Mouse (Mus musculus) Patski (cell line): ENCODE measurements around the gene Kalrn. TPM values are rescaled to one million over a fixed set of nuclear protein-coding genes. Genes with fewer than 3 reads are reported as not detected.
A peak's percentile ranks its signal among the peaks of the same experiment; 100 is the strongest.

Experiments
- ATAC-seq: fragments of 100-300 bp; one replicate; pipeline ENCODE4 v1.8.0; 2021
- CTCF ChIA-PET: fragments of 350-600 bp; sonication (Branson Sonifier 250); formaldehyde crosslinking; loops from one replicate; lab custom pipeline; 2022; ENCODE audit warnings: inconsistent platforms; lab: Charles Lee
- POLR2A ChIA-PET: fragments of 350-600 bp; sonication (Branson Sonifier 250); formaldehyde crosslinking; loops from one replicate; lab custom pipeline; 2022; ENCODE audit warnings: antibody characterized with exemption, inconsistent platforms; lab: Charles Lee
- DNase-seq: peaks from one replicate; pipeline ENCODE4 v3.0.0-alpha.2; 2011; ENCODE audit warnings: low read depth, low spot score
- H3K27me3 ChIP-seq: fragments of 371-371 bp; one replicate; pipeline ENCODE4 v1.5.1; 2021
- CTCF ChIP-seq: fragments of 100-300 bp; IDR thresholded peaks from one replicate; pipeline ENCODE4 v1.5.1; 2021
- in situ Hi-C: fragments of 300-500 bp; cut with MboI; formaldehyde crosslinking; loops from 3 replicates; pipeline ENCODE4 v1.11.1; 2018; ENCODE audit warnings: low pct_unique_long_range_greater_than_20kb, mixed read lengths
- polyA plus RNA-seq: library from polyadenylated mRNA; unstranded; gene quantifications from one replicate; pipeline ENCODE4 v1.2.3, GENCODE M21; 2021

The Kalrn gene
- polyA plus RNA-seq, 1 experiment from 2014 or later: 25.1 TPM

DNA sequence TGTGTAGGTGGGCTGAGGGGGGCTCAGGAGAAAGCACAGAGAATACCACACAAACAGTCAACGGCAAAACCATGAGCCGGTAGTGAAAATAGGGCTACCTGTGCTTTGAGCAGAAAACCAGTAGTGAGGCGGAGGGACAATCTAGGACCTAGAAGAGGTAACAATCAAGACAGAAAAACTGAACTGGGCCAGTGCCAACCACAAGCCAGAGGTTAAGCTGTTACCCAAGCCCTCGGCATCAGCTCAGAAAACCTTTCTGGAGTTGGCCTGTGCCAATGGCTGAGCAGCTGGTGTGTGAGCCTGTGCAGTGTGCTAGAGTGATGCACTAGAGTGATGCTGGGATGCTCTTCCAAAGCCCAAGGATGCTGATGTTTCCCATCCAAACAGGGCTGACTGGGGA, 248.2 kb downstream of the Kalrn start:
- in situ Hi-C loops: no loop called here
- DNase-seq: no peak
- CTCF ChIA-PET: no interaction called here
- TF ChIP-seq CTCF: no peak
- H3K27me3 ChIP-seq: no peaks in the 10 kb centered on the region
- ATAC-seq: no peak
- POLR2A ChIA-PET: no interaction called here

DNA sequence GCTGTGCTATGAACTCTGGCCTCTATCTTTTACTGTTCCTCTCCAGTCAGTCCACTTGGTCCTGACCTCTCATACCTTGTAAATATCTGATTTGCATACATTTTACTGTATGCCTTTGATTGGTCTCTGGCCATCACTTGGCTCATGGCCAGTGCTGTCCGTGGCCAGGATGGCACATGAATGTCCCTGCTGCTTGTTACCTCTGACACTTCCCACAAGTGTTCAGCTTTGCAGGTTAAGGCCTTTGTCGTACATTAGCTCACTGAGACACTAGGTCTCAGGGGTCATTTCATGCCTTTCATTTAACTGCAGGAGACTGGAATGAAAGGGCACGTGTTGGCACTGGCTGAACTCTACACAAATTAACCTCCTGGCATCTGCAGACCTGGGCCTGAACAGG, 248.6 kb downstream of the Kalrn start:
- in situ Hi-C loops: no loop called here
- POLR2A ChIA-PET: no interaction called here
- H3K27me3 ChIP-seq: no peaks in the 10 kb centered on the region
- no peak for TF ChIP-seq CTCF
- CTCF ChIA-PET: no interaction called here
- ATAC-seq (no peak), DNase-seq (no peak)

GRCm38 (mm10) chr16:34323496-34323895, 249.8 kb downstream of the Kalrn start:
- TF ChIP-seq CTCF: no peak

GRCm38 (mm10) chr16:34322546-34322945, 250.8 kb downstream of the Kalrn start:
- DNase-seq: no peak
- ATAC-seq: no peak
- in situ Hi-C loops: no loop called here
- no peaks in the 10 kb centered on the region for H3K27me3 ChIP-seq
- peak; percentile 79 for TF ChIP-seq CTCF
- POLR2A ChIA-PET: no interaction called here
- CTCF ChIA-PET: interaction anchor here (0.9 to 4.2 kb wide), 7 partner anchors 8 to 129 kb away, joined by 3 to 15 read pairs (median 3); no protein-coding TSS in a partner anchor

More at GRCm38 (mm10) chr16:34323496-34323895, 249.8 kb downstream of the Kalrn start:
- CTCF ChIA-PET: interaction anchor here (0.7 to 4.2 kb wide), 4 partner anchors 8 to 21 kb away, joined by 3 to 15 read pairs (median 6); no protein-coding TSS in a partner anchor
- POLR2A ChIA-PET: no interaction called here
- in situ Hi-C loops: no loop called here
- ATAC-seq: peak; percentile 84
- DNase-seq: peak; percentile 56
- H3K27me3 ChIP-seq: no peaks in the 10 kb centered on the region

DNA sequence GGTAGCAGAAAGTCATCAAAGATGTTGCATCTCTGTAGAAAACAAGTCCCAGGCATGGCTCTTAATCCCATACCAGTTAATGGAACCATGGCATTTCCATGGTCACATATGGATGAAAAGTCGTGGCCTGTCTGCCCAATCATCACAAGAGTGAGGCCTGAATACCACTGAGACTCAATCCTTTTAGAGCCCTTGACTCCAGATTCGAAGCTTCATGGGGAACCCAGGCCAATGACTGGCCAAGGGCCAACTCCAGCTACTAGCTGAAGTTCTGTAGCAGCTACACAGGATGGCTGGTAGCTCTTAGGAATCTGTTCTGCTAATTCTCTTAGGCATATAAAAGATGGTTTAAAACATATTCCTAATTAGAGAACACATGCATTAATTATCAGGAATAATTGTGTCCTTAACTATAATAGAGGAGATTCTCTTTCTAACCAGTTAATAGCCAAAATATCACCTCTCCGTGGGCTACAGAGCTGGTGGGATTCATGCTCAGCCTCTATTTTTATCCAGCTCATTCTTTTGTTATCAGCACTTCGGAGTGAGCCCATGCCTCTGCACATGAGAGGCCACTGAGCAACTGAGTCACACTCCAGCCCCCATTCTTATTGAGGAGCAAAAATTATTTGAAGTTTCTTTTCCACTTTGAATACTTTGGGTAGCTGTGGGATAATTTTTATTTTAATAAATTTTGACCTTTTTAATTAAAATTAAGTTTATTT, 252.1 kb downstream of the Kalrn start:
- ChIA-PET CTCF (interaction anchor here (1.1 to 4.2 kb wide), 7 partner anchors 9 to 325 kb away, joined by 3 to 15 read pairs (median 3); no protein-coding TSS in a partner anchor), POLR2A (interaction anchor here (1.3 kb wide), 1 partner anchor 10 kb away, joined by 4 read pairs; no protein-coding TSS in a partner anchor)
- in situ Hi-C loops: no loop called here
- no peak for DNase-seq
- ATAC-seq: no peak
- no peak for TF ChIP-seq CTCF
- H3K27me3 ChIP-seq: no peaks in the 10 kb centered on the region

GRCm38 (mm10) chr16:34320023-34320800, 253.1 kb downstream of the Kalrn start:
- CTCF ChIA-PET: interaction anchor here (4.2 kb wide), 1 partner anchor 8 kb away, joined by 15 read pairs; no protein-coding TSS in a partner anchor
- in situ Hi-C loops: no loop called here
- POLR2A ChIA-PET: no interaction called here

GRCm38 (mm10) chr16:34317110-34317509, 256.2 kb downstream of the Kalrn start:
- no peak for DNase-seq
- in situ Hi-C loops: no loop called here

More at GRCm38 (mm10) chr16:34320023-34320800, 253.1 kb downstream of the Kalrn start:
- H3K27me3 ChIP-seq: no peaks in the 10 kb centered on the region
- ATAC-seq (no peak), DNase-seq (no peak)
- no peak for TF ChIP-seq CTCF

GRCm38 (mm10) chr16:34316253-34316652, 257.1 kb downstream of the Kalrn start:
- ChIA-PET POLR2A (no interaction called here), CTCF (no interaction called here)
- no peaks in the 10 kb centered on the region for H3K27me3 ChIP-seq
- ATAC-seq (no peak), DNase-seq (no peak)
- in situ Hi-C loops: no loop called here
- TF ChIP-seq CTCF: no peak

More at GRCm38 (mm10) chr16:34317110-34317509, 256.2 kb downstream of the Kalrn start:
- ChIA-PET POLR2A (no interaction called here), CTCF (no interaction called here)
- ATAC-seq: no peak
- no peaks in the 10 kb centered on the region for H3K27me3 ChIP-seq
- no peak for TF ChIP-seq CTCF

GRCm38 (mm10) chr16:34314071-34314470, 259.3 kb downstream of the Kalrn start:
- DNase-seq: no peak
- TF ChIP-seq CTCF: no peak
- in situ Hi-C loops: no loop called here
- H3K27me3 ChIP-seq: no peaks in the 10 kb centered on the region
- ATAC-seq: no peak
- POLR2A ChIA-PET: no interaction called here
- CTCF ChIA-PET: interaction anchor here (1.4 kb wide), 1 partner anchor 9 kb away, joined by 3 read pairs; no protein-coding TSS in a partner anchor

- ChIA-PET POLR2A (no interaction called here), CTCF (interaction anchor here (1.2 to 2.7 kb wide), 2 partner anchors 10 to 20 kb away, joined by 4 to 15 read pairs; no protein-coding TSS in a partner anchor)
- DNase-seq (no peak), ATAC-seq (no peak)
- H3K27me3 ChIP-seq: no peaks in the 10 kb centered on the region
- no peak for TF ChIP-seq CTCF
- in situ Hi-C loops: no loop called here
Observed at GRCm38 (mm10) chr16:34311577-34311976, 261.8 kb downstream of the Kalrn start.
